Mouse (Mus musculus) gastrocnemius, adult 2 months (tissue): ENCODE results near the gene Mef2c. TPM values are rescaled to one million over a fixed set of nuclear protein-coding genes. Genes with fewer than 3 reads are reported as not detected.

Experiments used
- DNase-seq: peaks from one replicate; pipeline ENCODE4 v3.0.0; 2022
- H3K27ac ChIP-seq: fragments of 200-600 bp; 2 replicates; pipeline ENCODE4 v1.8.1; 2022; ENCODE audit warnings: mild to moderate bottlenecking
- H3K4me3 ChIP-seq: fragments of 200-600 bp; 2 replicates; pipeline ENCODE4 v1.8.1; 2022; ENCODE audit warnings: mild to moderate bottlenecking, moderate library complexity
- CTCF ChIP-seq: fragments of 200-600 bp; IDR thresholded peaks from 2 replicates; pipeline ENCODE4 v1.8.1; 2022; ENCODE audit warnings: antibody characterized with exemption, mild to moderate bottlenecking, moderate library complexity
- intact Hi-C: fragments of 180-260 bp; cut with DNase I; formaldehyde crosslinking; loops from one replicate; pipeline ENCODE4 v1.15.1; 2025
- long read RNA-seq, 2 experiments: library from polyadenylated mRNA; stranded (forward); transcript quantifications; one replicate each; pipeline ENCODE4 v2.0.0; 2021
- total RNA-seq, 2 experiments: library from RNA; stranded (reverse); gene quantifications; 2 replicates each; pipeline ENCODE4 v1.2.3; 2021

Mef2c gene
- 100 to 1,000 TPM; 354 to 497 TPM for total RNA-seq
- long read RNA-seq, experiment 1, full-length matches to known transcripts, result 102 of 325 reads
- long read RNA-seq, experiment 1, partial matches to known transcripts, result 72 of 325 reads
- long read RNA-seq, experiment 1, other reads (novel, unspliced or antisense), result 151 of 325 reads
- long read RNA-seq, experiment 2, full-length matches to known transcripts, result 60 of 211 reads
- long read RNA-seq, experiment 2, partial matches to known transcripts, result 45 of 211 reads
- long read RNA-seq, experiment 2, other reads (novel, unspliced or antisense), result 106 of 211 reads

DNA sequence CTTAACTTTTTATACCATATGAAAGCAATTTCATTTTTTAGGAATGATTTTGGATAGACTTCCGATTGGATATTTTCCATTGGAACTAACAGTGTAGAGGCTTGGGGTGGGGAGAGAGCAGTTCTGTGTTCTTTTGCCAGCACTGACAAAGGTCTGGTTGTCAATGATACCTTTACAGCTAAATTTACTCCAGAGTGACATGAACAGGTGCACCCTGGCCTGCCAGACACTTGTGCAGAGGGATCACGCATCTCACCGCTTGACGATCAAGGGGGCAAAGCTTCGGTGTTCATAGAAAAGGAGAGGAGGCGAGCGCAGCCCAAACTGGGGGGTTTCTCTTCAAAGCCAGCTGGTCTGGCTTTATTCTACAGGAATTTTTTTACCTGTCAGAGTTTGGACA lies at the start of gene Mef2c:
Gene Mef2c (plus strand): TSS at position 116 of the 400 bp plus-strand sequence.
- intact Hi-C loops, result loop anchor here (10.0 kb wide), 1 partner anchor 159 kb away; no protein-coding TSS in a partner anchor
- no peak for TF ChIP-seq CTCF
- DNase-seq, result peak; percentile 89
- Histone ChIP-seq H3K27ac (peak within 1 kb of the TSS; percentile 96), H3K4me3 (peak within 1 kb of the TSS; percentile 80)

DNA sequence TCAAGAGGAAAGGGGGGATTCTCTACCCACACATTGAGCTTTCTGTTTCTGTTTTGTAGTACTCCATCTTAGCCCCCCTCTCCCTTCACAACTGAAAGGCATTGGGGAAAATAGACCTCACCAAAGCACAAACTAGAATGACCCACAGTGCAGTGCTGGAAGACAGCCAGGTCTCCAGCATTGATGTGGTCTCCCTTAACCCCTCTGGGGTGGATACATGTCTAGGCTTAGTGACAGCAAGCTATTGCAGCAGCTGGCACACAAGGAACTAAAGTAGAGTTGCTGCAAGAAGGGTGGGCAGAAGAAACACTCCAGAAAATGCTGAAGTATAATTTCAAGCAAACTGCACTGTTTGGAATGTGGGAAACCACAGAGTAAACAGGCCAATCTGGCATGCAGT lies 45.1 kb upstream of the Mef2c start:
- intact Hi-C loops, result no loop called here
- TF ChIP-seq CTCF, result no peak
- no peak for DNase-seq
- H3K27ac ChIP-seq, result no peak overlapping the region
- H3K4me3 ChIP-seq, result no peak overlapping the region

- Histone ChIP-seq H3K4me3 (no peak overlapping the region), H3K27ac (no peak overlapping the region)
- no peak for DNase-seq
- no peak for TF ChIP-seq CTCF
- intact Hi-C loops, result no loop called here
Observed at GRCm38 (mm10) chr13:83459600-83459999, 44.2 kb upstream of the Mef2c start.

DNA sequence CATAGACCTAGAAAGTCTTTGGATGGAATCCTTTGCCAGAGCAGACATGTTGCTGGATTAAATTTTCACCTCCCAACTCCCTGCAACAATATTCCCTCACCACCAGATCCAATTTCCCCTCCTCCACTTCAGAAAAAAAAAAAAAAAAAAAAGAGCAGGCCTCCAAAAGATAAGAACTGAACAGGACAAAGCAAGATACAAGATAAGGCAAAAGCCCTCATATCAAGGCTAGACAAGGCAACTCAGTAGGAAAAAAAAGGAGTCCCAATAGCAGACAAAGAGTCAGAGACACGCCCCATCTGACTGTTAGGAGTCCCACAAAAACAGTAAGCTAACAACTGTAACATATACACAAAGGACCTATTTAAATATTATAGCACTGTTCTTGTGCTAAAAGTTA lies 43.2 kb upstream of the Mef2c start:
- intact Hi-C loops, result no loop called here
- TF ChIP-seq CTCF, result no peak
- H3K27ac ChIP-seq, result no peak overlapping the region

DNA sequence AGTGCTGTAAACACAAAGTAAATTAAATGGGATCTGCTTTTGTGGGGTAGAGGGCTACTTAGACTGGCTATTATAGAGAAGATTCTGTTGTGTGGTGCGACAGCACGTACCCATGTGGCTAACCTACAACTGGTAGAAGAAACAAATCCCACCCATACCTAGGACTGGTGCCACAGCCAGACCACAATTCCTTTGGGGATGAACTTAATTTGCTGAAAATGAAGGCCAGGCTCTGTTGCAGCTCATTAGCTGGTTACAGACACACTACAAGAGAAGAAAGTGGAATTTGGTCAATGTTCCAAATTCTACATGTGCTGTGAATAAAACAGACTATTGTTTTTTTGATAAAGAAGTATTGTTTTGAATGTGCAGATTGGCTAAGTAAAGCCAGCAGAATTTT lies 42.3 kb upstream of the Mef2c start:
- intact Hi-C loops, result no loop called here
- no peak overlapping the region for H3K4me3 ChIP-seq
- no peak for DNase-seq
- no peak overlapping the region for H3K27ac ChIP-seq
- no peak for TF ChIP-seq CTCF

More for the DNA sequence above, 43.2 kb upstream of the Mef2c start:
- no peak overlapping the region for H3K4me3 ChIP-seq
- no peak for DNase-seq

- Histone ChIP-seq H3K27ac (peak overlapping the region; percentile 24; the same call in 1 of the 2 replicates), H3K4me3 (no peak overlapping the region)
- DNase-seq, result no peak
- no peak for TF ChIP-seq CTCF
- intact Hi-C loops, result no loop called here
Observed at GRCm38 (mm10) chr13:83466756-83467155, 37.1 kb upstream of the Mef2c start.

DNA sequence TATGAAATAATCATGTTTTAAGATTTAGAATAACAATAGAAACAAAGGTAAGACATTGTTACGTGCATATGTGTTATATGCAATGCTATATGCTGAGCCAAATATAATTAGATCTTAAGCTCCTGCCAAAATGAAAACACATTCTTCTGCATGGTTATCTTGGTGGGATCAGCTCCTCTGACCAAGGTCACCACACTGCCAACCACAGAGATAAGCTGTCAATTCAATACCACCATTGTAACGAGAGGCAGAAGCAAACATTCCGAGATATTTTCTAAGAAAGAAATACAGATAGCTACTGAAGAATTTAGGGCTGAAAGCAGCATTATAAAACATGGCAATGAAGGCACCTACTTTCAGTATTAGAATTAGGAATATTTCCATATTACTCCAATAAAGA lies 35.0 kb upstream of the Mef2c start:
- TF ChIP-seq CTCF, result no peak
- Histone ChIP-seq H3K27ac (no peak overlapping the region), H3K4me3 (no peak overlapping the region)
- intact Hi-C loops, result no loop called here
- DNase-seq, result no peak

DNA sequence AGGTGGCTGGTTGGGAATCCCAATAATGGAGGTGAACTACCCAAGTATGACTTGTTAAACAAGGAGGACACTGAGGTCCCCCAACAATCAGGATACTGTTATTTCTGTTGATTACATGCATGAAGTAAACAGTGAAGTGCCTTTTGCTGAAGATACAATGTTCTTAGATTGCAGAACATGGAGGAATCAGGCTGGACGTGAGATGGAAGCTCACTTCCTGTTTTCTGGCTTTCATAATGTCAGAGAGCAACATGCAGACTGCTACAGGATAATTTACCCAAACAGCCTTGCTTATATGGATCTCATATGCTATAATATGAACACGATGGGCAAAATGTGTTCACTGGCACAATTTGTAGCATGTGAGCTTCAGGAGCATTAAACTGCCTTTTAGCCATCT lies 30.1 kb upstream of the Mef2c start:
- no peak for TF ChIP-seq CTCF
- H3K4me3 ChIP-seq, result no peak overlapping the region
- H3K27ac ChIP-seq, result no peak overlapping the region
- no peak for DNase-seq
- intact Hi-C loops, result no loop called here

GRCm38 (mm10) chr13:83480388-83480787 lies 23.4 kb upstream of the Mef2c start:
- no peak for TF ChIP-seq CTCF
- no peak overlapping the region for H3K4me3 ChIP-seq
- intact Hi-C loops, result loop anchor here (10.0 kb wide), 1 partner anchor 416 kb away; no protein-coding TSS in a partner anchor

GRCm38 (mm10) chr13:83481310-83481709 lies 22.5 kb upstream of the Mef2c start:
- peak overlapping the region; percentile 72 for H3K27ac ChIP-seq
- DNase-seq, result no peak

More at GRCm38 (mm10) chr13:83480388-83480787, 23.4 kb upstream of the Mef2c start:
- no peak for DNase-seq
- H3K27ac ChIP-seq, result no peak overlapping the region

DNA sequence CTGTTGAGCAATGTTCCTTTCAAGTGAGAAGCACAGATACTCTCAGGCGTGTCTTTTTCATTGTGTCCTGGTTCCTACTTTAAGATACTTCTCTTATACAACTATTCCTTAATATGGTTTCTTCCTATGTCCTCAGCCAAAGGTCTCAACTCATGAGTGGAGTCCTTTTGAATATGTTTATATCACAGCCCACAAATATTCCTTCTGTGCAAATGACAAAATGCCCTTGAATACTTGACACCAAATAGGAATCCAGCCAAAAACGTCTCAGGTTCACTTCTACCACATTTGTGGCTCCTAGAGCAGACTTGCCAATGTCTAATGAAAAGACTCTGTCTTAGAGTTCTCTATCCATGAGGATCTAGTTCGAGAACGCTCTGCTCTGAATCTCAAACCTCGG lies 21.7 kb upstream of the Mef2c start:
- DNase-seq, result no peak
- intact Hi-C loops, result loop anchor here (10.0 kb wide), 1 partner anchor 417 kb away; no protein-coding TSS in a partner anchor
- H3K4me3 ChIP-seq, result no peak overlapping the region
- no peak for TF ChIP-seq CTCF
- peak overlapping the region; percentile 72 for H3K27ac ChIP-seq

More at GRCm38 (mm10) chr13:83481310-83481709, 22.5 kb upstream of the Mef2c start:
- H3K4me3 ChIP-seq, result no peak overlapping the region
- no peak for TF ChIP-seq CTCF
- intact Hi-C loops, result loop anchor here (10.0 kb wide), 1 partner anchor 417 kb away; no protein-coding TSS in a partner anchor

- TF ChIP-seq CTCF, result no peak
- no peak overlapping the region for H3K4me3 ChIP-seq
- peak overlapping the region; percentile 17; the same call in 1 of the 2 replicates for H3K27ac ChIP-seq
- DNase-seq, result no peak
- intact Hi-C loops, result loop anchor here (10.0 kb wide), 1 partner anchor 419 kb away; no protein-coding TSS in a partner anchor
Observed at GRCm38 (mm10) chr13:83484215-83484614, 19.6 kb upstream of the Mef2c start.

- no peak for TF ChIP-seq CTCF
- intact Hi-C loops, result loop anchor here (10.0 kb wide), 1 partner anchor 420 kb away; no protein-coding TSS in a partner anchor
- no peak overlapping the region for H3K4me3 ChIP-seq
- peak; percentile 25 for DNase-seq
- H3K27ac ChIP-seq, result peak overlapping the region; percentile 56; the same call in 1 of the 2 replicates
Observed at GRCm38 (mm10) chr13:83484721-83485369, 19.0 kb upstream of the Mef2c start.
